Mouse (Mus musculus) thymus, adult 2 months (tissue): ENCODE measurements at regions not wholly inside any gene's neighbourhood (a gene's known extent, or its start where the extent isn't known, plus 50 kb on each side); places are given as distances from the start of the nearest gene placed in this dataset.

Experiments used
- CTCF ChIP-seq: fragments of 200-500 bp; IDR thresholded peaks from 2 replicates; pipeline ENCODE4 v1.5.1; 2012; ENCODE audit warnings: mild to moderate bottlenecking, control low read depth, low read length, moderate library complexity, borderline replicate concordance; ENCODE audit not compliant: control insufficient read depth, poor library complexity, insufficient read depth; ENCODE audit errors: extremely low read depth
- POLR2A ChIP-seq: fragments of 200-500 bp; IDR thresholded peaks from 2 replicates; pipeline ENCODE4 v1.6.1; 2012; ENCODE audit warnings: mild to moderate bottlenecking, low read length, control low read depth, moderate library complexity; ENCODE audit not compliant: control insufficient read depth, poor library complexity, insufficient read depth; ENCODE audit errors: extremely low read depth

DNA sequence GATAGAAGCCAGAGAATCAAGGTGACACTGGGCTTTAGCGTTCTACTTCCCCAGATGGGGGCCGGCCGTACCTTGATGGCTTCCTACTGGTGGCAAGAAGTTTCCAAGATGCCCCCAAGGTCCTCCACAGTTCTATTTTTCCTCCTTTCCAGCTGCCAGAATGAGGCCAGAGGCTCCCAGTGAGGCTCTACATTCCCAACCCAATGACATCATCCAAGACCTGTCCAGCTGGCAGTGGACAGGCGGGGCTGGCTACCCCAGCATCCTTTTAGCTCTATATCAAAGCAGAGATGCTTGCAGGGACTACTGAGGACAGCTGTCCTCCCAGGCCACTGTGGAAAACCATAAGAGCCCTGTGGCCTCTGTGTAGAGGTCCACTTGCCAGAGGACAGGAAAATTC, 53.8 kb upstream of the Stx16 start:
- TF ChIP-seq CTCF (no peak), POLR2A (no peak)
